Mouse (Mus musculus): ENCODE results near the gene Olfr427.

DNA sequence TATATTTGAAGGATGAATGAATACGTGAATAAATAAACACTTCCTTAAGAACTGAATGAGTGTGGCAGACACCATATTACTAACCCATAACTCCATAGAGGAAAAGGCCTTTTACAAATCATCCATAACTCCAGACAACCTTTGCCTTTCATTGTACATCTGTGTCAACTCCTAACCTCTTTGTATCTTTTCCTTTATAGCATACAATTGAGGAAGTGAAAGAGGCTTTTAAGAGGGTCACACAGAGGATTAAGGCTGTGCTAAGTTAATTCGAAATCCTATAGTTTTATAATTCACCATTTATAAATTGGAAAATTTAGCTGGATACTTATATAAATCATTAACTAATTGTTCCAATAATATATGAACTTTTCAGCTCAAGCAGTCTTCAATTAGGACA is 41.4 kb upstream of the Olfr427 start:
- no peak for TF ChIP-seq CTCF (IDR thresholded peaks at IDR 0.05; ENCODE audit: extremely low read depth, insufficient read length, insufficient replicate concordance, low read depth, low read length)
- no peak for TF ChIP-seq POLR2A (IDR thresholded peaks at IDR 0.05; ENCODE audit: low read depth, low read length)
